Mouse (Mus musculus): ENCODE data around the gene Acad12. TPM values are rescaled to one million over a fixed set of nuclear protein-coding genes. Genes with fewer than 3 reads are reported as not detected.
A peak's percentile ranks its signal among the peaks of the same experiment; 100 is the strongest.
"Not testable (repeated sequence)": the region's sequence is repeated elsewhere in the genome, so short reads cannot be mapped to it uniquely, and the experiment has no call there.

Acad12 gene
- total and polyA plus RNA-seq, 2 experiments: 9.6 to 10.1 TPM

- peak overlapping the region; percentile 97 for H3K27ac ChIP-seq (replicated peaks; ENCODE audit: insufficient read depth, low read depth, low read length)
- H3K4me3 ChIP-seq (ENCODE audit: insufficient read depth, low read depth, low read length): no peak overlapping the region
- peak overlapping the region; percentile 73 for H3K9ac ChIP-seq (ENCODE audit: low read depth, low read length)
- H3K79me2 ChIP-seq (ENCODE audit: control insufficient read depth, insufficient read depth, low read length): peaks cover 30% of the 10 kb centered on the region
- H3K36me3 ChIP-seq (ENCODE audit: control insufficient read depth, insufficient read depth, low read length): peaks cover 39% of the 10 kb centered on the region; the same call in 1 of the 2 replicates
- 17% methylated on average over 8 of the region's 8 CpGs for WGBS
- TF ChIP-seq CTCF (IDR thresholded peaks at IDR 0.05; ENCODE audit: low read depth, low read length): no peak
- TF ChIP-seq POLR2A (IDR thresholded peaks at IDR 0.05; ENCODE audit: extremely low read depth, insufficient read depth, low read length): no peak
- DNase-seq (ENCODE audit: extremely low read depth, low read depth, low spot score): peak; percentile 100
- H3K4me1 ChIP-seq (ENCODE audit: control insufficient read depth, insufficient read depth, low read length): peaks cover 31% of the 10 kb centered on the region
- no peaks in the 10 kb centered on the region for H3K27me3 ChIP-seq (ENCODE audit: control insufficient read depth, insufficient read depth, low read length)
Observed at GRCm38 (mm10) chr5:121663456-121663855, 44.7 kb upstream of the Acad12 start.

DNA sequence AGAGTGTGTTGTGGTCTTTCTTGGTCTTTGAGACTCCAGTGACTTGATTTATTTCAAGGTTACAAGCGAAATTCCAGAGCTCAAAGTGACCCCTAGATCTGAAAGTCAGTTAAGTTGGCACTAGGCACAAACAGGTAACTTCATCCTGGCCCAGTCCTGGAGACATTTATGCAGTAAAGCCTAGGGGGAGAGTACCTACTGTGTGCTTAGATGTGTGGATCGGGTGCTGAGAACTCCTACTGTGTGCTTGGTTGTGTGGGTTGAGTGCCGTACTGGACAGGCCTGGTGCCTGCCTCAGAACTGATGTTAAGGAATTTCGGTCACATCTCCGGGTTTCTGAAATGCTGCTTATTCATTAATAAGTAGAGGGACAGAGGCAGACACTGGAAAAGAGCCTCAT, 42.8 kb upstream of the Acad12 start:
- H3K27me3 ChIP-seq (ENCODE audit: control insufficient read depth, insufficient read depth, low read length): no peaks in the 10 kb centered on the region
- H3K9ac ChIP-seq (ENCODE audit: low read depth, low read length): peak overlapping the region; percentile 99
- H3K4me3 ChIP-seq (ENCODE audit: insufficient read depth, low read depth, low read length): peak overlapping the region; percentile 74
- H3K36me3 ChIP-seq (ENCODE audit: control insufficient read depth, insufficient read depth, low read length): peaks cover 28% of the 10 kb centered on the region; the same call in 1 of the 2 replicates
- TF ChIP-seq POLR2A (IDR thresholded peaks at IDR 0.05; ENCODE audit: extremely low read depth, insufficient read depth, low read length): no peak
- no peak for TF ChIP-seq CTCF (IDR thresholded peaks at IDR 0.05; ENCODE audit: low read depth, low read length)
- peaks cover 20% of the 10 kb centered on the region for H3K4me1 ChIP-seq (ENCODE audit: control insufficient read depth, insufficient read depth, low read length)
- H3K27ac ChIP-seq (replicated peaks; ENCODE audit: insufficient read depth, low read depth, low read length): peak overlapping the region; percentile 79
- H3K79me2 ChIP-seq (ENCODE audit: control insufficient read depth, insufficient read depth, low read length): peaks cover 27% of the 10 kb centered on the region
- peak; percentile 56 for DNase-seq (ENCODE audit: extremely low read depth, low read depth, low spot score)
- WGBS: 33% methylated on average over 5 of the region's 5 CpGs

DNA sequence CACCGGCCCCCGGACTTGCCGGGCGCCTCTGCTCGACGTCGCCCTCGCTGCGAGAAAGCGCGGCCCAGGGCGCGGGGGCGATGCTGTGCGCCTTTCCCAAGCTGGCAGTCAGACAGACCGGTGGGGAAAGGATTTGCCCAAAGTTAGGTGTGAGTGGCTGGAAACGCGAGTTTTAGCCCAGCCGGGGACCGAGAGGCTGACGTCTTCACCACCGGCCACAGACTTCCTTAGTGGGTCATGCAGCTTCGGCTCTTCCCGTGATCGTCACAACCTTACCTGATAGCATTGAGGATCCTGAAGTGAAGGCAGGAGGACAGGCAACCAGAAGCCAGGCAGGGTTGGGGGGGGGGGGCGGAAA, 42.1 kb upstream of the Acad12 start:
- H3K36me3 ChIP-seq (ENCODE audit: control insufficient read depth, insufficient read depth, low read length): peaks cover 22% of the 10 kb centered on the region; the same call in 1 of the 2 replicates
- TF ChIP-seq CTCF (IDR thresholded peaks at IDR 0.05; ENCODE audit: low read depth, low read length) (no peak), POLR2A (IDR thresholded peaks at IDR 0.05; ENCODE audit: extremely low read depth, insufficient read depth, low read length) (no peak)
- H3K9ac ChIP-seq (ENCODE audit: low read depth, low read length): peak overlapping the region; percentile 99
- peaks cover 23% of the 10 kb centered on the region for H3K79me2 ChIP-seq (ENCODE audit: control insufficient read depth, insufficient read depth, low read length)
- H3K27ac ChIP-seq (replicated peaks; ENCODE audit: insufficient read depth, low read depth, low read length): peak overlapping the region; percentile 79
- H3K27me3 ChIP-seq (ENCODE audit: control insufficient read depth, insufficient read depth, low read length): no peaks in the 10 kb centered on the region
- WGBS: under 1% methylated on average over 26 of the region's 26 CpGs
- DNase-seq (ENCODE audit: extremely low read depth, low read depth, low spot score): no peak
- peak overlapping the region; percentile 74 for H3K4me3 ChIP-seq (ENCODE audit: insufficient read depth, low read depth, low read length)
- H3K4me1 ChIP-seq (ENCODE audit: control insufficient read depth, insufficient read depth, low read length): peaks cover 16% of the 10 kb centered on the region

GRCm38 (mm10) chr5:121660059-121660896, 41.5 kb upstream of the Acad12 start, which contains the start of the genes Acad10 and Brap:
TSS of gene Acad10 (minus strand) at chr5:121660514.
TSS of gene Brap (plus strand) at chr5:121660563.
- DNase-seq (ENCODE audit: extremely low read depth, low read depth, low spot score): peak; percentile 81
- under 1% methylated on average over 78 of the region's 85 CpGs for WGBS
- H3K27ac ChIP-seq (replicated peaks; ENCODE audit: insufficient read depth, low read depth, low read length): peak within 1 kb of the TSS; percentile 99
- H3K27me3 ChIP-seq (ENCODE audit: control insufficient read depth, insufficient read depth, low read length): no peaks in the 10 kb centered on the region
- peaks cover 16% of the 10 kb centered on the region for H3K4me1 ChIP-seq (ENCODE audit: control insufficient read depth, insufficient read depth, low read length)
- H3K4me3 ChIP-seq (ENCODE audit: insufficient read depth, low read depth, low read length): peak within 1 kb of the TSS; percentile 74
- H3K9ac ChIP-seq (ENCODE audit: low read depth, low read length): peak within 1 kb of the TSS; percentile 99
- peaks cover 21% of the 10 kb centered on the region; the same call in 1 of the 2 replicates for H3K36me3 ChIP-seq (ENCODE audit: control insufficient read depth, insufficient read depth, low read length)
- peaks cover 23% of the 10 kb centered on the region for H3K79me2 ChIP-seq (ENCODE audit: control insufficient read depth, insufficient read depth, low read length)
- TF ChIP-seq POLR2A (IDR thresholded peaks at IDR 0.05; ENCODE audit: extremely low read depth, insufficient read depth, low read length) (peak; percentile 88; the same call in 1 of the 2 replicates), CTCF (IDR thresholded peaks at IDR 0.05; ENCODE audit: low read depth, low read length) (no peak)

- peaks cover 23% of the 10 kb centered on the region for H3K79me2 ChIP-seq (ENCODE audit: control insufficient read depth, insufficient read depth, low read length)
- not testable (repeated sequence) for H3K27ac ChIP-seq (replicated peaks; ENCODE audit: insufficient read depth, low read depth, low read length); H3K27me3 ChIP-seq (ENCODE audit: control insufficient read depth, insufficient read depth, low read length); H3K4me3 ChIP-seq (ENCODE audit: insufficient read depth, low read depth, low read length); H3K36me3 ChIP-seq (ENCODE audit: control insufficient read depth, insufficient read depth, low read length); H3K9ac ChIP-seq (ENCODE audit: low read depth, low read length); H3K4me1 ChIP-seq (ENCODE audit: control insufficient read depth, insufficient read depth, low read length)
- 56% methylated on average over 6 of the region's 6 CpGs for WGBS
- DNase-seq (ENCODE audit: extremely low read depth, low read depth, low spot score): peak; percentile 77
Observed at GRCm38 (mm10) chr5:121657656-121658055, 38.9 kb upstream of the Acad12 start.

GRCm38 (mm10) chr5:121656866-121657265, 38.1 kb upstream of the Acad12 start:
- 73% methylated on average over 6 of the region's 6 CpGs for WGBS
- H3K4me1 ChIP-seq (ENCODE audit: control insufficient read depth, insufficient read depth, low read length); DNase-seq (ENCODE audit: extremely low read depth, low read depth, low spot score); H3K9ac ChIP-seq (ENCODE audit: low read depth, low read length); H3K27me3 ChIP-seq (ENCODE audit: control insufficient read depth, insufficient read depth, low read length); H3K36me3 ChIP-seq (ENCODE audit: control insufficient read depth, insufficient read depth, low read length); H3K27ac ChIP-seq (replicated peaks; ENCODE audit: insufficient read depth, low read depth, low read length); H3K4me3 ChIP-seq (ENCODE audit: insufficient read depth, low read depth, low read length): not testable (repeated sequence)
- H3K79me2 ChIP-seq (ENCODE audit: control insufficient read depth, insufficient read depth, low read length): peaks cover 15% of the 10 kb centered on the region
